Mouse (Mus musculus) kidney, adult 2 months (tissue): ENCODE results near the gene Lrp3.
"Not testable (repeated sequence)": the region's sequence is repeated elsewhere in the genome, so short reads cannot be mapped to it uniquely, and the experiment has no call there.

ENCODE experiments used
- CTCF ChIP-seq: fragments of 200-500 bp; conservative IDR thresholded peaks from 2 replicates; pipeline ENCODE4 v1.5.1; 2011; ENCODE audit warnings: low read depth, mild to moderate bottlenecking, control low read depth, low read length, moderate library complexity, mixed read lengths; ENCODE audit not compliant: insufficient read depth, insufficient read length
- POLR2A ChIP-seq: fragments of 200-500 bp; IDR thresholded peaks from one replicate; pipeline ENCODE4 v1.6.1; 2011; ENCODE audit warnings: low read depth, low read length, control low read depth

GRCm38 (mm10) chr7:35237935-35238334, 22.6 kb upstream of the Lrp3 start:
- not testable (repeated sequence) for TF ChIP-seq CTCF, POLR2A
